Mouse (Mus musculus): Measurements from ENCODE around the gene Dysf. TPM values are rescaled to one million over a fixed set of nuclear protein-coding genes. Genes with fewer than 3 reads are reported as not detected.
A peak's percentile ranks its signal among the peaks of the same experiment; 100 is the strongest.

The Dysf gene
- total RNA-seq, 2 experiments from 2014 or later, result 3.7 to 5.8 TPM

- no peak for DNase-seq (ENCODE audit: extremely low spot score in 1 of 2, low spot score in 2 of 2)
- intact Hi-C loops (cut with DNase I), result no loop called here
Measured at GRCm38 (mm10) chr6:84208589-84208988, 200.2 kb downstream of the Dysf start.

GRCm38 (mm10) chr6:84209736-84210434 lies 201.5 kb downstream of the Dysf start:
- DNase-seq (ENCODE audit: extremely low spot score in 1 of 2, low spot score in 2 of 2), result peak in 1 of 2 experiments; percentile 48
- intact Hi-C loops (cut with DNase I), result no loop called here

- no peak for DNase-seq (ENCODE audit: extremely low spot score in 1 of 2, low spot score in 2 of 2)
- intact Hi-C loops (cut with DNase I), result no loop called here
Measured at GRCm38 (mm10) chr6:84211473-84211872, 203.1 kb downstream of the Dysf start.

GRCm38 (mm10) chr6:84213101-84213500 lies 204.7 kb downstream of the Dysf start:
- intact Hi-C loops (cut with DNase I), result no loop called here

GRCm38 (mm10) chr6:84217216-84217933 lies 209.0 kb downstream of the Dysf start:
- DNase-seq (ENCODE audit: extremely low spot score in 1 of 2, low spot score in 2 of 2), result no peak
- intact Hi-C loops (cut with DNase I), result no loop called here

More at GRCm38 (mm10) chr6:84213101-84213500, 204.7 kb downstream of the Dysf start:
- DNase-seq (ENCODE audit: extremely low spot score in 1 of 2, low spot score in 2 of 2), result no peak

GRCm38 (mm10) chr6:84219119-84219518 lies 210.7 kb downstream of the Dysf start:
- intact Hi-C loops (cut with DNase I), result no loop called here
- no peak for DNase-seq (ENCODE audit: extremely low spot score in 1 of 2, low spot score in 2 of 2)

- DNase-seq (ENCODE audit: extremely low spot score in 1 of 2, low spot score in 2 of 2), result no peak
- intact Hi-C loops (cut with DNase I), result no loop called here
Measured at GRCm38 (mm10) chr6:84224861-84225260, 216.5 kb downstream of the Dysf start.

GRCm38 (mm10) chr6:84225587-84225986 lies 217.2 kb downstream of the Dysf start:
- DNase-seq (ENCODE audit: extremely low spot score in 1 of 2, low spot score in 2 of 2), result peak; percentile 49 to 55
- intact Hi-C loops (cut with DNase I), result no loop called here

- DNase-seq (ENCODE audit: extremely low spot score in 1 of 2, low spot score in 2 of 2), result no peak
- intact Hi-C loops (cut with DNase I), result no loop called here
Measured at GRCm38 (mm10) chr6:84228196-84228595, 219.8 kb downstream of the Dysf start.

- no peak for DNase-seq (ENCODE audit: extremely low spot score in 1 of 2, low spot score in 2 of 2)
- intact Hi-C loops (cut with DNase I), result no loop called here
Measured at GRCm38 (mm10) chr6:84228786-84229185, 220.4 kb downstream of the Dysf start.

GRCm38 (mm10) chr6:84229739-84230138 lies 221.3 kb downstream of the Dysf start:
- no peak for DNase-seq (ENCODE audit: extremely low spot score in 1 of 2, low spot score in 2 of 2)
- intact Hi-C loops (cut with DNase I), result loop anchor here (5.0 kb wide), 1 partner anchor 88 kb away; no protein-coding TSS in a partner anchor

- intact Hi-C loops (cut with DNase I), result loop anchor here (5.0 kb wide), 1 partner anchor 86 kb away; no protein-coding TSS in a partner anchor
- DNase-seq (ENCODE audit: extremely low spot score in 1 of 2, low spot score in 2 of 2), result no peak
Measured at GRCm38 (mm10) chr6:84231108-84231507, 222.7 kb downstream of the Dysf start.

GRCm38 (mm10) chr6:84232063-84232760 lies 223.8 kb downstream of the Dysf start:
- intact Hi-C loops (cut with DNase I), result loop anchor here (5.0 kb wide), 1 partner anchor 85 kb away; no protein-coding TSS in a partner anchor
- DNase-seq (ENCODE audit: extremely low spot score in 1 of 2, low spot score in 2 of 2), result peak in 1 of 2 experiments; percentile 55

- intact Hi-C loops (cut with DNase I), result loop anchor here (5.0 kb wide), 1 partner anchor 84 kb away; no protein-coding TSS in a partner anchor
- peak in 1 of 2 experiments; percentile 44 for DNase-seq (ENCODE audit: extremely low spot score in 1 of 2, low spot score in 2 of 2)
Measured at GRCm38 (mm10) chr6:84233783-84234182, 225.4 kb downstream of the Dysf start.

GRCm38 (mm10) chr6:84235365-84235764 lies 227.0 kb downstream of the Dysf start:
- intact Hi-C loops (cut with DNase I), result no loop called here
- DNase-seq (ENCODE audit: extremely low spot score in 1 of 2, low spot score in 2 of 2), result no peak

GRCm38 (mm10) chr6:84243385-84243784 lies 235.0 kb downstream of the Dysf start:
- DNase-seq (ENCODE audit: extremely low spot score in 1 of 2, low spot score in 2 of 2), result no peak
- intact Hi-C loops (cut with DNase I), result no loop called here

- intact Hi-C loops (cut with DNase I), result no loop called here
Measured at GRCm38 (mm10) chr6:84246101-84246760, 237.8 kb downstream of the Dysf start.

GRCm38 (mm10) chr6:84246979-84247378 lies 238.6 kb downstream of the Dysf start:
- DNase-seq (ENCODE audit: extremely low spot score in 1 of 2, low spot score in 2 of 2), result no peak
- intact Hi-C loops (cut with DNase I), result no loop called here

More at GRCm38 (mm10) chr6:84246101-84246760, 237.8 kb downstream of the Dysf start:
- no peak for DNase-seq (ENCODE audit: extremely low spot score in 1 of 2, low spot score in 2 of 2)
